Mouse (Mus musculus) bone marrow, adult 2 months (tissue): Measurements from ENCODE around the gene Gas7.

Source experiments
- CTCF ChIP-seq: fragments of 200-500 bp; IDR thresholded peaks from 2 replicates; pipeline ENCODE4 v1.5.1; 2011; ENCODE audit warnings: low read length, control low read depth; ENCODE audit not compliant: control insufficient read depth, insufficient read depth
- POLR2A ChIP-seq: fragments of 200-500 bp; IDR thresholded peaks from 2 replicates; pipeline ENCODE4 v1.6.1; 2011; ENCODE audit warnings: low read depth, mild to moderate bottlenecking, control low read depth, low read length, borderline replicate concordance; ENCODE audit not compliant: control insufficient read depth

GRCm38 (mm10) chr11:67654514-67654913 is 199.3 kb downstream of the Gas7 start:
- TF ChIP-seq CTCF (no peak), POLR2A (no peak)
